Mouse (Mus musculus) layer of hippocampus, postnatal 10 days (tissue): ENCODE results near the gene Cdh24. TPM values are rescaled to one million over a fixed set of nuclear protein-coding genes. Genes with fewer than 3 reads are reported as not detected.

Experiments used
- DNase-seq, 2 experiments: peaks; one replicate each; pipeline ENCODE4 v3.0.0; 2021; ENCODE audit warnings: low spot score in 2 of 2
- microRNA-seq, 2 experiments: library from miRNA; unstranded; fragments of <30 nt; microRNA quantifications; one replicate each; pipeline ENCODE4 v1.2.0; 2021
- total RNA-seq, 2 experiments: library from RNA; stranded (reverse); gene quantifications; 2 replicates each; pipeline ENCODE4 v1.2.3; 2021

The Cdh24 gene
- total RNA-seq, 2 experiments from 2014 or later, result 14.7 to 17.2 TPM

- DNase-seq, result no peak
Measured at GRCm38 (mm10) chr14:54609245-54609644, 31.9 kb downstream of the Cdh24 start.

DNA sequence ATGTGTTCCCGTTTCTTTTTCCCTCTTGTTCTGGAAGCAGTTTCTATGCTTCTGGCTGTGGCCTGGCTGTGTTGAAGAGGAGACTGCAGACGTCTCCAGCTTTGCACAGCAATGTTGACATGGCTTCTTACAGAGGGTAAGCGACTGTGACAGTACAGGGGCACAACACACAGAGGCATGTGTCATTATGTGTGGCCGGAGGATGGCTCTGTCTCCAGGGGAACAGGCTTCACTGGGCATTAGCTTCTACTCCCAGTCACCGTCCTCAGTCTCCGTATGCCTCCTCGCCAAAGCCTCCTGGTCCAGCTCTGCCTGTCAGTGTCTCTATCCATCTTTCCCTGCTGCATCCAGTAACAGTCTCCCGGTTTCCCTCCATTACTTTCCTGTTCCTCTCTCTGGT lies 33.9 kb downstream of the Cdh24 start:
- no peak for DNase-seq

DNA sequence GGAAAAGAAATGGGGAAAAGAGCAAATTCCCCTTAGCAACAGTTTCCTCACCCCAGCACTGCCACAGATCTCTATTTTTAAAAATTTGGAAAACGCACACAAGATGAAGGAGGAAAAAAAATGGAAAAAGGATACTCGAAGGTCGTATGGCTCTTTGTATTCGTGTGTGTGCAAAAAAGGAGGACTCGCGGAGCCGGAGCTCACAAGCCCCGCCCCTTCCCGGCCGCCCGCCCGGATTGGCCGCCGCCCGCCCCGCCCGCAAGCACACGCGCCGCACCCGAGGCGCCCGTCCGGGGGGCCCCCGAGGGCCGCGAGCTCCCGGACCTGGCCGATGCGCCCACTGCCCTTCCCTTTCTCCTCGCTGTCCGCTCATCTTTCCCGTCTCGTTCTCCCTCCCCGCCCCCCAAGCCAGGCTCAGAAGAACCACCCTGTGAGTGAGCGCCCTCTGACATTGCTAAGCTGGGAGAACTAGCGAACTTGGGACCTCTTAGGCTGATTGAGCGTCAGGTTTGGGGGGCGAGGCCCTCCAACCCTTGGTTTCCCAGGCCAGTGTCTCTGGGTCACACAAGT lies 35.3 kb downstream of the Cdh24 start, which contains the start of gene 4931414P19Rik:
4931414P19Rik (minus strand) TSS at position 242 of the 570 bp plus-strand sequence.
- DNase-seq, result peak; percentile 73 to 84

GRCm38 (mm10) chr14:54603686-54604085 lies 37.5 kb downstream of the Cdh24 start:
- DNase-seq, result no peak

DNA sequence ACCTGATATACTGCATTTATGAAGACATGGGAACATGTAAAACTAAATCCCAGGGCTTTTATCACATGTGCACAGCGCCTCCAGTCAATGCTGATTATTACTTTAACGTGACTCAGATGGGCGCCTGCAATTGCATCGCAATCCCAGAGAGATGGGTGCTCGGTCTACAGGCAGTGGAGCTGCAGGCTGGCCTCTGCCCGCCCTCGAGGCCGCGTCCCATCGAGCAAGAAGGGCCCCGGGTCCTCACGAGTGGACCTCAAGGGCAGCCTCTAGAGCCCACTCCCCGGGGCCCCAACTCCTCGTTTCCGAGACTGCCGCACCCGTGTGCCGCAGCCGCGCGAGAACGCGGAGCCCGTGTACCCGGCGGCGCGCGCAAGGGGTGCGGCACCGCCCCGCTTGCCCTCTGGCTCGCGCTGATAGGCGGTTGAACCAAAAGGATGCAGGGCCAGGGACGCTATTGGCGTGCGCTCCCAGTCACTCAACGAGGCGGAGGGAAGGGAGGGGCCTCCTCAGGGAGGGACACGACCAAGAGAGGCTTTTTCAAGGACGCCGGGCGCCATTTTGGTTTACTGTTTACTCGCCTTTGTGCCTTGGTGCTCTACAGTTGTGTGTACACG lies 38.0 kb downstream of the Cdh24 start:
- peak; percentile 95 to 96 for DNase-seq

GRCm38 (mm10) chr14:54602613-54603012 lies 38.6 kb downstream of the Cdh24 start:
- peak in 1 of 2 experiments; percentile 30 for DNase-seq

- DNase-seq, result no peak
Measured at GRCm38 (mm10) chr14:54601601-54602000, 39.6 kb downstream of the Cdh24 start.

GRCm38 (mm10) chr14:54597084-54597483 lies 44.1 kb downstream of the Cdh24 start:
- no peak for DNase-seq

- DNase-seq, result no peak
Measured at GRCm38 (mm10) chr14:54594631-54595414, 46.3 kb downstream of the Cdh24 start.

- DNase-seq, result no peak
Measured at GRCm38 (mm10) chr14:54594055-54594454, 47.1 kb downstream of the Cdh24 start.

DNA sequence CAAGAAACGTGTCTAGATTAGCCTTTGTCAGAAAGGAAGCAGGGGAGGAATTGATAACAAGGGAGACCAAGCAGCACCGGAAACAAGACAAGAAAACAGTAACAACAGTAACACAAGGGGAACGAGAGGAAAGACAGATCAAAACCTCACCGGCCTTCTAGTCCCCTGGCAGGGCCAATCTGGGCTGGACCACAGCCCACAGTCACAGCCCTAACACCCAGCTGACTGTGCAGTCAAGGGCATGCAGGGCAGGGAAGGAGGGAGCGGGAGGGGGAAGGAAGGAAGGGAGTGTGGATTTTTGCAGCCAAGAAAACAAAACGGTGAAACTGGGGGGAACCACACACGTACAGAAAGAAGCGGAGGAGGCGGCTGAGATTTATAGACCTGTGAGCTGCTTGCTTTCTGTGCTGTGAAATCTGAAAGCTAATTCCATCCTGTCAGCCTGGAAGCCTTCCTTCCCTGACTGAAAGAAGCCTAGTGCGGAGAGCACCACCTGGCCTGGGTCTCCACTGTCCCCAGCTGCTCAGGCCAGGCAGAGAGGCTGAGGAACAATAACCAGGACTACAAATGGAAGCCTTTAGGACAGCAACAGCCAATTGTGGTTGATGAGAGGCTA lies 48.7 kb downstream of the Cdh24 start:
- DNase-seq, result no peak

- DNase-seq, result no peak
Measured at GRCm38 (mm10) chr14:54591056-54591455, 50.1 kb downstream of the Cdh24 start.

GRCm38 (mm10) chr14:54583681-54584338 lies 57.4 kb downstream of the Cdh24 start:
- peak; percentile 62 to 69 for DNase-seq

DNA sequence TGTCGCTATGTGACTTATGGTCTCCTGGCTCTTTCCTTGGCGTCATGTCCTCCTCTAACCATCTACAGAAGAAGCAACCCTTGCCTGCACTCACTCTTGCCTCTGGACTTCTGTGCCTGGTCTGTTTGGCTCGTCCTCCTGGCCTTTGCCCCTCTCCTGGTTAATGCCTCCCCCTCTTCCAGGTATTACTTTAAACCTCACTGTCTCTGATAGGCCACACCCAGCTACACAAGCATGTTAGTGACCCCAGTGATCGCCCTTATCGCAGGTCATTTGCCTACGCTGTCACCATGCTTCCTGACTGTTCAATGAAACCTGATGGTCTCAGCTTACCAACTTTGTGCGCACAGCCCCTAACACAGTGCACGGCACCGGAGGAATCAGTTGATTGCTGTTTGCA lies 58.6 kb downstream of the Cdh24 start:
- no peak for DNase-seq

Small RNA genes lying within 50 kb of the gene (microRNA-seq; reads per million reads assigned to microRNA genes)
- 0 reads per million in 2 experiments for gene Mir686
- 0.22 to 0.78 reads per million in 2 experiments for gene Mir6948

Other genes with a start within 250 kb of the Cdh24 start
- 1 to 10 TPM; 2.5 to 2.7 TPM for gene Slc7a7, start 223.6 kb downstream of the Cdh24 start, total RNA-seq
- 100 to 1,000 TPM; 109 to 138 TPM for gene Mrpl52, start 214.5 kb downstream of the Cdh24 start, total RNA-seq
- gene Mmp14, start 209.8 kb downstream of the Cdh24 start, total RNA-seq, result 10 to 100 TPM; 39.1 to 41.0 TPM
- gene Lrp10, start 177.2 kb downstream of the Cdh24 start, total RNA-seq, result 10 to 100 TPM; 40.3 to 42.2 TPM
- gene Rem2, start 165.3 kb downstream of the Cdh24 start, total RNA-seq, result 10 to 100 TPM; 26.9 to 31.5 TPM
- 10 to 100 TPM; 82.2 to 91.8 TPM for gene Prmt5, start 123.8 kb downstream of the Cdh24 start, total RNA-seq
- gene Haus4, start 86.7 kb downstream of the Cdh24 start, total RNA-seq, result 1 to 10 TPM; 4.7 to 6.7 TPM
- 1 to 10 TPM; 3.8 to 4.3 TPM for gene Ajuba, start 63.8 kb downstream of the Cdh24 start, total RNA-seq
- gene 4931414P19Rik, start 35.4 kb downstream of the Cdh24 start, total RNA-seq, result 1 to 10 TPM; 5.1 to 5.5 TPM
- 100 to 1,000 TPM; 201 to 217 TPM for gene Psmb5, start 23.3 kb downstream of the Cdh24 start, total RNA-seq
- gene Psmb11, start 19.9 kb downstream of the Cdh24 start, total RNA-seq, result under 1 TPM; 0.21 to 0.25 TPM
- not detected for gene Gm17606, start 412 bp downstream of the Cdh24 start, total RNA-seq
- 10 to 100 TPM; 25.5 to 28.1 TPM for gene 1700123O20Rik, start 44.9 kb upstream of the Cdh24 start, total RNA-seq
- gene Acin1, start 45.6 kb upstream of the Cdh24 start, total RNA-seq, result 100 to 1,000 TPM; 208 to 213 TPM
- not detected for gene Gm29776, start 57.5 kb upstream of the Cdh24 start, total RNA-seq
- gene Cebpe, start 70.8 kb upstream of the Cdh24 start, total RNA-seq, result not detected
- gene Slc7a8, start 140.6 kb upstream of the Cdh24 start, total RNA-seq, result 10 to 100 TPM; 63.7 to 66.3 TPM
- gene Rnf212b, start 172.8 kb upstream of the Cdh24 start, total RNA-seq, result not detected
- 10 to 100 TPM; 16.6 to 16.8 TPM for gene Homez, start 229.6 kb upstream of the Cdh24 start, total RNA-seq
- 10 to 100 TPM; 36.7 to 40.0 TPM for gene Ppp1r3e, start 236.2 kb upstream of the Cdh24 start, total RNA-seq
- 10 to 100 TPM; 68.8 to 72.1 TPM for gene Bcl2l2, start 242.0 kb upstream of the Cdh24 start, total RNA-seq
- gene Gm20521, start 242.1 kb upstream of the Cdh24 start, total RNA-seq, result 1 to 10 TPM in 1 of 2 experiments, not detected in 1; 9.9 TPM